Mouse (Mus musculus) G1E (cell line): ENCODE data around the gene Grsf1.

Experiments used
- CTCF ChIP-seq: IDR thresholded peaks from 2 replicates; pipeline ENCODE4 v1.5.1; 2012; ENCODE audit warnings: low read depth, low read length, inconsistent platforms, mixed read lengths
- GATA1 ChIP-seq: IDR thresholded peaks from 2 replicates; pipeline ENCODE4 v1.6.1; 2012; ENCODE audit warnings: borderline replicate concordance, low read length, inconsistent platforms, mixed read lengths
- GATA2 ChIP-seq: IDR thresholded peaks from 2 replicates; pipeline ENCODE4 v1.6.1; 2012; ENCODE audit warnings: low read depth, low read length, inconsistent platforms, borderline replicate concordance
- POLR2AphosphoS5 ChIP-seq: IDR thresholded peaks from 2 replicates; pipeline ENCODE4 v1.6.1; 2012; ENCODE audit warnings: low read depth, low read length, inconsistent platforms; ENCODE audit not compliant: insufficient replicate concordance
- TAL1 ChIP-seq: conservative IDR thresholded peaks from 2 replicates; pipeline ENCODE4 v1.6.1; 2012; ENCODE audit warnings: low read depth, low read length, inconsistent platforms, mixed read lengths

GRCm38 (mm10) chr5:88631545-88631944, 44.4 kb downstream of the Grsf1 start:
- TF ChIP-seq CTCF (no peak), POLR2AphosphoS5 (no peak), TAL1 (no peak), GATA1 (no peak), GATA2 (no peak)
